Mouse (Mus musculus): ENCODE data around the gene Mto1.
"Not testable (repeated sequence)": the region's sequence is repeated elsewhere in the genome, so short reads cannot be mapped to it uniquely, and the experiment has no call there.

Gene Mto1

GRCm38 (mm10) chr9:78475873-78476272, 27.9 kb downstream of the Mto1 start:
- no peak for DNase-seq (ENCODE audit: low spot score)

GRCm38 (mm10) chr9:78476531-78477020, 28.6 kb downstream of the Mto1 start:
- no peak for DNase-seq (ENCODE audit: low spot score)

GRCm38 (mm10) chr9:78477021-78477551, 29.1 kb downstream of the Mto1 start:
- peak; percentile 62 for DNase-seq (ENCODE audit: low spot score)

GRCm38 (mm10) chr9:78478009-78478605, 30.1 kb downstream of the Mto1 start:
- not testable (repeated sequence) for DNase-seq (ENCODE audit: low spot score)

- DNase-seq (ENCODE audit: low spot score): not testable (repeated sequence)
These were observed 31.3 kb downstream of the Mto1 start for GRCm38 (mm10) chr9:78479308-78479707.

GRCm38 (mm10) chr9:78480227-78480626, 32.2 kb downstream of the Mto1 start:
- DNase-seq (ENCODE audit: low spot score): not testable (repeated sequence)

- peak; percentile 70 for DNase-seq (ENCODE audit: low spot score)
These were observed 32.8 kb downstream of the Mto1 start for GRCm38 (mm10) chr9:78480706-78481358.

GRCm38 (mm10) chr9:78481423-78482331, 33.7 kb downstream of the Mto1 start:
- peak; percentile 85 for DNase-seq (ENCODE audit: low spot score)

GRCm38 (mm10) chr9:78482386-78482785, 34.4 kb downstream of the Mto1 start:
- no peak for DNase-seq (ENCODE audit: low spot score)

GRCm38 (mm10) chr9:78484660-78485059, 36.7 kb downstream of the Mto1 start:
- no peak for DNase-seq (ENCODE audit: low spot score)

- DNase-seq (ENCODE audit: low spot score): not testable (repeated sequence)
These were observed 40.0 kb downstream of the Mto1 start for GRCm38 (mm10) chr9:78488021-78488420.

- DNase-seq (ENCODE audit: low spot score): no peak
These were observed 40.9 kb downstream of the Mto1 start, which contains the start of gene Eef1a1 for GRCm38 (mm10) chr9:78488890-78489420. Gene Eef1a1, minus strand, starts transcription at chr9:78489151.

GRCm38 (mm10) chr9:78491169-78491568, 43.2 kb downstream of the Mto1 start:
- no peak for DNase-seq (ENCODE audit: low spot score)

GRCm38 (mm10) chr9:78492254-78492653, 44.2 kb downstream of the Mto1 start:
- no peak for DNase-seq (ENCODE audit: low spot score)

- no peak for DNase-seq (ENCODE audit: low spot score)
These were observed 45.2 kb downstream of the Mto1 start for GRCm38 (mm10) chr9:78493171-78493570.

- DNase-seq (ENCODE audit: low spot score): no peak
These were observed 52.4 kb downstream of the Mto1 start for GRCm38 (mm10) chr9:78500386-78500785.

GRCm38 (mm10) chr9:78501284-78501683, 53.3 kb downstream of the Mto1 start:
- no peak for DNase-seq (ENCODE audit: low spot score)

- DNase-seq (ENCODE audit: low spot score): no peak
These were observed 55.4 kb downstream of the Mto1 start for GRCm38 (mm10) chr9:78503223-78504079.

GRCm38 (mm10) chr9:78504133-78504532, 56.1 kb downstream of the Mto1 start:
- DNase-seq (ENCODE audit: low spot score): no peak

- DNase-seq (ENCODE audit: low spot score): no peak
These were observed 56.7 kb downstream of the Mto1 start for GRCm38 (mm10) chr9:78504679-78505078.

GRCm38 (mm10) chr9:78505223-78505622, 57.2 kb downstream of the Mto1 start:
- no peak for DNase-seq (ENCODE audit: low spot score)

Data from c-Kit-positive CD71-positive TER-119-positive erythroid progenitor cells, embryonic 14.5 days (primary cell).